Mouse (Mus musculus) embryonic facial prominence, embryonic 12.5 days (tissue): ENCODE measurements around the gene Luc7l3. TPM values are rescaled to one million over a fixed set of nuclear protein-coding genes. Genes with fewer than 3 reads are reported as not detected.
"Not testable (repeated sequence)": the region's sequence is repeated elsewhere in the genome, so short reads cannot be mapped to it uniquely, and the experiment has no call there.

ENCODE experiments used
- ATAC-seq: fragments of 200-750 bp; cut with Nextera tagmentation; 2 replicates; pipeline ENCODE4 v1.8.0; 2017; ENCODE audit not compliant: insufficient number of reproducible peaks, insufficient read depth, low FRiP score, low TSS enrichment
- H3K27ac ChIP-seq: fragments of 300-500 bp; sonication (generic); 2 replicates; pipeline ENCODE4 v1.5.1; 2016; ENCODE audit warnings: mild to moderate bottlenecking
- H3K27me3 ChIP-seq: fragments of 300-500 bp; sonication (generic); 2 replicates; pipeline ENCODE4 v1.6.1; 2016; ENCODE audit warnings: mild to moderate bottlenecking, moderate library complexity
- H3K36me3 ChIP-seq: fragments of 300-500 bp; sonication (generic); 2 replicates; pipeline ENCODE4 v1.6.1; 2016; ENCODE audit warnings: mild to moderate bottlenecking
- H3K4me1 ChIP-seq: fragments of 300-500 bp; sonication (generic); 2 replicates; pipeline ENCODE4 v1.6.1; 2016
- H3K4me2 ChIP-seq: fragments of 300-500 bp; sonication (generic); replicated peaks from 2 replicates; pipeline ENCODE4 v1.6.1; 2016; ENCODE audit warnings: mild to moderate bottlenecking, moderate library complexity
- H3K4me3 ChIP-seq: fragments of 300-500 bp; sonication (generic); 2 replicates; pipeline ENCODE4 v1.5.1; 2016; ENCODE audit warnings: mild to moderate bottlenecking
- H3K9ac ChIP-seq: fragments of 300-500 bp; sonication (generic); 2 replicates; pipeline ENCODE4 v1.6.1; 2016; ENCODE audit warnings: mild to moderate bottlenecking, moderate library complexity
- H3K9me3 ChIP-seq: fragments of 300-500 bp; sonication (generic); 2 replicates; pipeline ENCODE4 v1.6.1; 2016; ENCODE audit warnings: mild to moderate bottlenecking, moderate library complexity
- WGBS: fragments of 180-500 bp; shearing (Covaris S2); methylation state at CpG from one replicate; pipeline ENCODE4 v1.1.7; 2016; 5-methylcytosine and 5-hydroxymethylcytosine counted together
- polyA plus RNA-seq: library from polyadenylated mRNA; unstranded; fragments of >200 nt; fragmentation: Nextera tagmentation; extraction: Ambion mirVana; gene quantifications from 2 replicates; pipeline ENCODE4 v1.2.1, GENCODE M21; 2016

Gene Luc7l3
- polyA plus RNA-seq, 1 experiment from 2014 or later = 146 TPM

GRCm38 (mm10) chr11:94268761-94269160, 53.0 kb downstream of the Luc7l3 start:
- Histone ChIP-seq H3K4me3 (no peak overlapping the region), H3K4me2 (no peak overlapping the region), H3K4me1 (peaks cover 31% of the 10 kb centered on the region), H3K27me3 (no peaks in the 10 kb centered on the region), H3K27ac (peak overlapping the region; percentile 46; the same call in 1 of the 2 replicates), H3K9ac (no peak overlapping the region), H3K9me3 (no peaks in the 10 kb centered on the region), H3K36me3 (no peaks in the 10 kb centered on the region)
- no peak for ATAC-seq

DNA sequence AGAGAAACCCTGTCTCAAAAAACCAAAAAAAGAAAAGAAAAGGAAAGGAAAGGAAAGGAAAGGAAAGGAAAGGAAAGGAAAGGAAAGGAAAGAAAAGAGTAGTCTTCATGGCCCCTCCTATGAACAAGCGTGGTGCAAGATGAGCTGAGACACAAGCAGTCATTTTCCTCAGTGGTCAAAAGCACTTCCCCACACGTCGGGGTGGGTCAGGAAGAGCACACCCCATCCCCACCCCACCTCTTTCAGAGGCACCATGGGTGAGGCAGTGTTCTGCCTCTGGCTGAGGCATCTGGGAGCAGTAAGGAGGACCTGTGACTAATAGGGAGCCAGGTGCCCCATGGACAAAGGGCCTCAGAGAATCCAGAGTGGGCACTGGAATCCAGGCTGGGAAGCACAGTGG, 55.6 kb downstream of the Luc7l3 start:
- H3K9ac ChIP-seq, H3K36me3 ChIP-seq, H3K27me3 ChIP-seq, ATAC-seq, H3K27ac ChIP-seq, H3K4me3 ChIP-seq, H3K4me2 ChIP-seq, H3K9me3 ChIP-seq: not testable (repeated sequence)
- peaks cover 26% of the 10 kb centered on the region; the same call in 1 of the 2 replicates for H3K4me1 ChIP-seq
- WGBS = 78% methylated on average over 3 of the region's 3 CpGs

GRCm38 (mm10) chr11:94265134-94265785, 56.5 kb downstream of the Luc7l3 start:
- H3K9ac ChIP-seq = peak overlapping the region; percentile 10; the same call in 1 of the 2 replicates
- H3K4me1 ChIP-seq = peaks cover 26% of the 10 kb centered on the region; the same call in 1 of the 2 replicates
- H3K4me2 ChIP-seq = peak overlapping the region; percentile 55
- 1% methylated on average over 18 of the region's 18 CpGs for WGBS
- H3K9me3 ChIP-seq = no peaks in the 10 kb centered on the region
- H3K27me3 ChIP-seq = no peaks in the 10 kb centered on the region
- H3K27ac ChIP-seq = peak overlapping the region; percentile 70
- H3K36me3 ChIP-seq = no peaks in the 10 kb centered on the region
- H3K4me3 ChIP-seq = peak overlapping the region; percentile 33
- peak; percentile 62 for ATAC-seq

GRCm38 (mm10) chr11:94261585-94262370, 60.0 kb downstream of the Luc7l3 start:
- Histone ChIP-seq H3K36me3 (no peaks in the 10 kb centered on the region), H3K4me3 (no peak overlapping the region), H3K9ac (no peak overlapping the region), H3K9me3 (no peaks in the 10 kb centered on the region), H3K27ac (no peak overlapping the region), H3K4me2 (no peak overlapping the region), H3K4me1 (peaks cover 12% of the 10 kb centered on the region; the same call in 1 of the 2 replicates), H3K27me3 (no peaks in the 10 kb centered on the region)
- no peak for ATAC-seq
- WGBS = 73% methylated on average over 6 of the region's 6 CpGs

DNA sequence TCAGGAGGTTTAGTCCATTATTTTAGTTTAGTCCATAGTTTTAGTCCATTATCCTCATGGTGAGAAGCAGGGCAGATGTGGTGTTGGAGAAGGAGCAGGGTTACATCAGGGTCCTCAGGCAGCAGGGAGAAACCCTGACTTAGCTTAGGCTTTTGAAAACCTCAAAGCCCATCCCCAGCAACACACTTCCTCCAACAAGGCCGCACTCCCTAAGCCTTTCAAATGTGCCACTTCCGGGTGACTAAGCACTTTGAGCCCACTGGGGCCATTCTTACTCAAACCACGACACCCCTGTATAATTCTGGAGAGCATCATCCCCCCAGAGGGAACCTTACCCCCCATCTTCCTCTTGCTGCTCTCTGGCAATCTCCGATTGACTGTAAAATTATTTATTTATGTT, 62.0 kb downstream of the Luc7l3 start:
- Histone ChIP-seq H3K4me2 (no peak overlapping the region), H3K36me3 (no peaks in the 10 kb centered on the region), H3K4me3 (no peak overlapping the region), H3K27ac (no peak overlapping the region), H3K27me3 (no peaks in the 10 kb centered on the region), H3K9me3 (no peaks in the 10 kb centered on the region), H3K4me1 (peaks cover 10% of the 10 kb centered on the region; the same call in 1 of the 2 replicates), H3K9ac (no peak overlapping the region)
- WGBS = 69% methylated on average over 4 of the region's 4 CpGs
- no peak for ATAC-seq

DNA sequence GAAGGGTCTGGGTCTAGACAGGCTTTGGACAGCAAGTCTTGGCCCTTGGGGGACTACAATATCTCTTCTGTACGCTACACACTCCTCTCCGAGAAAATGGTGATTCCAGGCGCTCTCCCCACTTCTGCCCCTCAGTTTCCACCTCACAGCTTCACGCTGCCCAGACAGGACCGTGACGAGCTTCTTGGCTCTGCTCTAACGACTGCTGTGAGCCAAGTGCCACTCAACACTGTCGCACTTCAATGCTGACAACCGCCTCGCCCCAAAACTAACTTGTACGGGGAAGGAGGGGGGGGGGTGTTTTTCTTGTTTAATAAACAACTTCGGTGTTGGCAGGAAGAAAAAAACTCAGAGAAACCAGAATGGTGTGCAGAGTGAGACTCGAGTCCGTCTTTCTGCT, 63.8 kb downstream of the Luc7l3 start:
- 77% methylated on average over 14 of the region's 14 CpGs for WGBS
- ATAC-seq = no peak

DNA sequence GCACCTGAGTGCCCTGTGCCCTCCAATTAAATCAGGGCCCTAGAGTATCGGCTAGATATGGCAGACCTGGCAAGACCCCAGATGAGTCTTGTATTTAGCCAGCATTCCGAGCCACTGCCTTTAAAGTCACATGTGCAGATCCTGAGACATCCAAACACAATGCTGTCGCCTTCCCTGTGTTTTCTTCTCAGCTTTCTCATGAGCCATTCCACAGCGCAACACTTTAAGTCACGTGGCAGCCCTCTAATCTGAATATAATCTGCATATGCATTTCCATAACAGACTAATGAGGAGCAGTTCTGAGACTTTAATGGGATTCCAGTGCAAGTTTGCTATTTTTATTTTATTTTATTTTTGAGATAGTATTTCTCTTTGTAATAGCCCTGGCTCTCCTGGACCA, 66.1 kb downstream of the Luc7l3 start:
- H3K4me2 ChIP-seq = no peak overlapping the region
- no peak overlapping the region for H3K27ac ChIP-seq
- H3K9me3 ChIP-seq = no peaks in the 10 kb centered on the region
- no peak overlapping the region for H3K9ac ChIP-seq
- no peak overlapping the region for H3K4me3 ChIP-seq
- WGBS = 70% methylated on average over 5 of the region's 5 CpGs
- 0 out of 2 replicates have a peak, but pooled peaks cover 7% of the 10 kb centered on the region for H3K4me1 ChIP-seq
- H3K27me3 ChIP-seq = no peaks in the 10 kb centered on the region
- no peaks in the 10 kb centered on the region for H3K36me3 ChIP-seq
- ATAC-seq = no peak

More for the DNA sequence above, 63.8 kb downstream of the Luc7l3 start:
- H3K4me3 ChIP-seq = no peak overlapping the region
- H3K27ac ChIP-seq = no peak overlapping the region
- no peak overlapping the region for H3K9ac ChIP-seq
- no peaks in the 10 kb centered on the region for H3K9me3 ChIP-seq
- no peaks in the 10 kb centered on the region for H3K36me3 ChIP-seq
- H3K27me3 ChIP-seq = no peaks in the 10 kb centered on the region
- 0 out of 2 replicates have a peak, but pooled peaks cover 7% of the 10 kb centered on the region for H3K4me1 ChIP-seq
- no peak overlapping the region for H3K4me2 ChIP-seq

GRCm38 (mm10) chr11:94253691-94254090, 68.1 kb downstream of the Luc7l3 start:
- Histone ChIP-seq H3K4me2 (no peak overlapping the region), H3K9ac (no peak overlapping the region), H3K36me3 (no peaks in the 10 kb centered on the region), H3K9me3 (no peaks in the 10 kb centered on the region), H3K27me3 (no peaks in the 10 kb centered on the region), H3K27ac (no peak overlapping the region), H3K4me1 (0 out of 2 replicates have a peak, but pooled peaks cover 7% of the 10 kb centered on the region), H3K4me3 (no peak overlapping the region)
- WGBS = 89% methylated on average over 10 of the region's 10 CpGs
- ATAC-seq = no peak

GRCm38 (mm10) chr11:94253156-94253555, 68.6 kb downstream of the Luc7l3 start:
- Histone ChIP-seq H3K27ac (no peak overlapping the region), H3K27me3 (no peaks in the 10 kb centered on the region), H3K4me3 (no peak overlapping the region), H3K36me3 (no peaks in the 10 kb centered on the region), H3K9me3 (no peaks in the 10 kb centered on the region), H3K4me2 (no peak overlapping the region), H3K4me1 (0 out of 2 replicates have a peak, but pooled peaks cover 7% of the 10 kb centered on the region), H3K9ac (no peak overlapping the region)
- WGBS = 81% methylated on average over 9 of the region's 9 CpGs
- ATAC-seq = no peak

- H3K36me3 ChIP-seq = no peaks in the 10 kb centered on the region
- no peak for ATAC-seq
- peak overlapping the region; percentile 30 for H3K4me2 ChIP-seq
- H3K9ac ChIP-seq = no peak overlapping the region
- peak overlapping the region; percentile 97 for H3K27ac ChIP-seq
- no peaks in the 10 kb centered on the region for H3K9me3 ChIP-seq
- peaks cover 62% of the 10 kb centered on the region for H3K4me1 ChIP-seq
- H3K27me3 ChIP-seq = no peaks in the 10 kb centered on the region
- WGBS = 27% methylated on average over 8 of the region's 8 CpGs
- no peak overlapping the region for H3K4me3 ChIP-seq
These were observed 75.1 kb downstream of the Luc7l3 start for GRCm38 (mm10) chr11:94246789-94247061.

DNA sequence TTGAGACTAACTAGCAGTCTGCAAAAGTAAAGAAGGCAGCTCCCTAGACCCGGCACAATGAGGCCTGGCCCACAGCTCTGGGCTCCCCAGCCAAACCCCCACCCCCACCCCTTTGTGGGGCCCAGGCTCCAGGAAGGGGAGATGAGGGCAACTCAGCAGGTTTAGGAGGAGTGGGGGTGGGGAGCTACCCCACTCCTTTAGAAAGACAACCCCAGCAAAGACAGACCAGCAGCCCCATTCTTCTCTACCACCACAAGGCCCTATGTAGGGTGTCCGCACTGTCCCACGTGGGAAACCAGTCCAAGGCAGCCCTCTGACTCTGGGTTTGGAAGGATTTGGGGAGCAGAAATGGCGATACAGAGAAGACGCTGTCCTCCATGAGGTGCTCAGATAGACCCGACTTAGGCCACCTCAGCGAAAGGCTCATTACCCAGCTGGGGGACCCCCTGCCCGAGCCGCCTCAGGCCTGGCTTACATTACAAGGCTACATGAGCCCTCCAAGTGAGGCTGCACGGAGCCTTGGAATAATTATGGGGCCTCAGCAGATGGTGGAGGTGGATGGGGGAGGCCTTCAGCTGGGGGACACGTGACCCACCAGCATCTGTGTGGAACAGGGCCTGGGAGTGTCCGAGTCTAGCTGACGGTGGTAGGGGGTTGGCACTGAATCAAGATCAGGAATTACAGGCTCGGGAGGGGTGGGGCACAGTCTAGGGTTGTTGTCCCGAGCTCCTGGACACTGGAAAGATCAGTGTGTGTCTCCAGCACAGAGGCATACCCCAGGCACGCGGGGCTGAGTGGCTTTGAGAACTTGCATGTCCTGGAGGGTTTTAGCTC, 75.6 kb downstream of the Luc7l3 start, which contains the start of gene Wfikkn2:
Wfikkn2 (minus strand) TSS at position 51 of the 834 bp plus-strand sequence.
- Histone ChIP-seq H3K4me2 (peak within 1 kb of the TSS; percentile 35), H3K9me3 (no peaks in the 10 kb centered on the region), H3K4me1 (peaks cover 64% of the 10 kb centered on the region), H3K36me3 (no peaks in the 10 kb centered on the region), H3K4me3 (no peak within 1 kb of the TSS; the same call in 1 of the 2 replicates), H3K27me3 (no peaks in the 10 kb centered on the region), H3K9ac (no peak within 1 kb of the TSS; the same call in 1 of the 2 replicates), H3K27ac (peak within 1 kb of the TSS; percentile 97)
- peak; percentile 89 for ATAC-seq
- 21% methylated on average over 17 of the region's 17 CpGs for WGBS
